ENCODE assay signal across 8 mouse cellular contexts in genomic region chr3:31061103-31061785, GRCm38 (mm10). TPM values are rescaled to one million over a fixed set of nuclear protein-coding genes. Genes with fewer than 3 reads are reported as not detected.
DNase-seq lines count a peak whose midpoint lies in the region; ATAC-seq and TF ChIP-seq lines count a peak whose summit lies in the region.

No protein-coding gene starts in this region.

- 57% methylated on average over 20 of the region's 20 CpGs for WGBS in lung, embryonic 14.5 days
- WGBS in limb, embryonic 10.5 days = 82% methylated on average over 20 of the region's 20 CpGs
- WGBS in spleen, adult 2 months = 5% methylated on average over 20 of the region's 20 CpGs

- no peak overlapping the region for H3K27ac ChIP-seq in lung, embryonic 14.5 days (ENCODE audit: low read depth)
- H3K27ac ChIP-seq in limb, embryonic 10.5 days = 0 out of 2 replicates have a peak overlapping the region, but pooled peaks have one; percentile 12
- peak overlapping the region; percentile 71 for H3K27ac ChIP-seq in spleen, adult 2 months (ENCODE audit: insufficient read depth, low read length)

- H3K36me3 ChIP-seq in lung, embryonic 14.5 days (ENCODE audit: insufficient read depth) = no peaks in the 10 kb centered on the region
- no peaks in the 10 kb centered on the region for H3K36me3 ChIP-seq in limb, embryonic 10.5 days
- no peaks in the 10 kb centered on the region for H3K36me3 ChIP-seq in spleen, adult 2 months (ENCODE audit: control insufficient read depth, insufficient read depth, low read length)

- intact Hi-C loops in gastrocnemius, postnatal 36 days (cut with DNase I) = no loop called here

- ATAC-seq in lung, embryonic 14.5 days (ENCODE audit: insufficient read depth) = no peak
- peak; percentile 81 for ATAC-seq in activated CD4-positive, CD25-positive, alpha-beta regulatory T cell, adult 4 months
- no peak for ATAC-seq in cerebellum, adult (ENCODE audit: insufficient number of reproducible peaks, low FRiP score, low TSS enrichment)

- 0 out of 2 replicates have a peak overlapping the region, but pooled peaks have one; percentile 5 for H3K4me2 ChIP-seq in lung, embryonic 14.5 days

- no peak for TF ChIP-seq CTCF in lung, embryonic 14.5 days (IDR thresholded peaks at IDR 0.05; ENCODE audit: low read depth)
- TF ChIP-seq CTCF in spleen, adult 2 months (IDR thresholded peaks at IDR 0.05; ENCODE audit: extremely low read depth, insufficient read depth, insufficient read length, insufficient replicate concordance) = no peak

- no peaks in the 10 kb centered on the region for H3K27me3 ChIP-seq in lung, embryonic 14.5 days (ENCODE audit: insufficient read depth, low read length)
- H3K27me3 ChIP-seq in limb, embryonic 10.5 days (ENCODE audit: low read depth, poor library complexity, severe bottlenecking) = no peaks in the 10 kb centered on the region
- no peaks in the 10 kb centered on the region for H3K27me3 ChIP-seq in spleen, adult 2 months (ENCODE audit: control insufficient read depth, insufficient read depth, low read length)

- no peaks in the 10 kb centered on the region for H3K9me3 ChIP-seq in lung, embryonic 14.5 days (ENCODE audit: low read depth, low read length)
- no peaks in the 10 kb centered on the region for H3K9me3 ChIP-seq in limb, embryonic 10.5 days (replicated peaks)

- DNase-seq in lung, embryonic 14.5 days = peak; percentile 41
- DNase-seq in lung, postnatal 25 days (ENCODE audit: low spot score) = no peak
- no peak for DNase-seq in limb, embryonic 10.5 days (ENCODE audit: low spot score)
- DNase-seq in spleen, adult 2 months (ENCODE audit: low read depth in 1 of 2, low spot score in 2 of 2) = peak; percentile 31 to 45
- DNase-seq in gastrocnemius, postnatal 36 days = no peak
- DNase-seq in left cerebral cortex, adult 11 months (ENCODE audit: low spot score) = no peak

- no peak overlapping the region for H3K4me3 ChIP-seq in lung, embryonic 14.5 days (ENCODE audit: low read depth, low read length)
- no peak overlapping the region for H3K4me3 ChIP-seq in limb, embryonic 10.5 days
- H3K4me3 ChIP-seq in spleen, adult 2 months (ENCODE audit: extremely low read depth, insufficient read depth, insufficient read length) = peak overlapping the region; percentile 55

- TF ChIP-seq POLR2A in spleen, adult 2 months (IDR thresholded peaks at IDR 0.05; ENCODE audit: low read depth, low read length) = no peak

- H3K4me1 ChIP-seq in lung, embryonic 14.5 days (ENCODE audit: insufficient read depth) = no peaks in the 10 kb centered on the region
- H3K4me1 ChIP-seq in limb, embryonic 10.5 days = peaks cover 5% of the 10 kb centered on the region; the same call in 1 of the 2 replicates
- no peaks in the 10 kb centered on the region; the same call in 1 of the 2 replicates for H3K4me1 ChIP-seq in spleen, adult 2 months (ENCODE audit: control insufficient read depth, insufficient read depth, insufficient read length)

- no peak overlapping the region for H3K9ac ChIP-seq in lung, embryonic 14.5 days

RNA-seq across cellular contexts. Expression of gene Skil, which starts 33.6 kb away (rescaled TPM):
- 24.0 and 24.6 TPM in 2 replicates for polyA plus RNA-seq in lung, embryonic 14.5 days (2014; fragmentation: Nextera tagmentation; extraction: Ambion mirVana)
- polyA plus RNA-seq in activated CD4-positive, CD25-positive, alpha-beta regulatory T cell, adult 4 months (2017; shearing (Covaris generic)) = 10 to 100 TPM; 54.4 to 60.6 TPM
- 22.3 and 28.9 TPM in 2 replicates for polyA plus RNA-seq in limb, embryonic 10.5 days (2016; fragmentation: Nextera tagmentation; extraction: Ambion mirVana)
- polyA plus RNA-seq in spleen, adult 2 months (2012; rRNA removed) = 4.7 and 5.5 TPM in 2 replicates
- 10 to 100 TPM in 1 of 2 experiments, 1 to 10 TPM in 1; 9.6 to 10.5 TPM for total RNA-seq in gastrocnemius, postnatal 36 days (2021)

Comparison
In these comparisons a context has a peak if more than half of its experiments do, and no peak if none do; other contexts are left out.
1. DNase-seq: peak in lung, embryonic 14.5 days (single experiment) and spleen, adult 2 months (2 of 2); none in lung, postnatal 25 days (single experiment), limb, embryonic 10.5 days (single experiment), gastrocnemius, postnatal 36 days (0 of 2) and left cerebral cortex, adult 11 months (single experiment).